Mouse (Mus musculus) embryo, embryonic 11.5 days (tissue): ENCODE measurements around the gene Il9r.

Experiments
- DNase-seq: peaks from one replicate; pipeline ENCODE4 v3.0.0-alpha.2; 2012; ENCODE audit warnings: low read depth, low spot score

Gene Il9r

GRCm38 (mm10) chr11:32200075-32200601, at the start of gene Il9r:
Gene Il9r (minus strand): TSS chr11:32200279.
- no peak for DNase-seq

- DNase-seq, result no peak
Observed at GRCm38 (mm10) chr11:32248350-32248749, 48.3 kb upstream of the Il9r start.

GRCm38 (mm10) chr11:32247068-32247467, 47.0 kb upstream of the Il9r start:
- no peak for DNase-seq

GRCm38 (mm10) chr11:32245614-32246013, 45.5 kb upstream of the Il9r start:
- DNase-seq, result no peak

GRCm38 (mm10) chr11:32244617-32245016, 44.5 kb upstream of the Il9r start:
- no peak for DNase-seq

- no peak for DNase-seq
Observed at GRCm38 (mm10) chr11:32244064-32244463, 44.0 kb upstream of the Il9r start.

- no peak for DNase-seq
Observed at GRCm38 (mm10) chr11:32243205-32243955, 43.3 kb upstream of the Il9r start.

GRCm38 (mm10) chr11:32242209-32242608, 42.1 kb upstream of the Il9r start:
- no peak for DNase-seq

GRCm38 (mm10) chr11:32241391-32241790, 41.3 kb upstream of the Il9r start:
- DNase-seq, result no peak

GRCm38 (mm10) chr11:32238093-32238860, 38.2 kb upstream of the Il9r start:
- no peak for DNase-seq

- DNase-seq, result no peak
Observed at GRCm38 (mm10) chr11:32237411-32237795, 37.3 kb upstream of the Il9r start.

GRCm38 (mm10) chr11:32236712-32237410, 36.8 kb upstream of the Il9r start:
- DNase-seq, result no peak

GRCm38 (mm10) chr11:32236132-32236531, 36.1 kb upstream of the Il9r start:
- DNase-seq, result no peak

- no peak for DNase-seq
Observed at GRCm38 (mm10) chr11:32235646-32236045, 35.6 kb upstream of the Il9r start.

- no peak for DNase-seq
Observed at GRCm38 (mm10) chr11:32234816-32235485, 34.9 kb upstream of the Il9r start.

- no peak for DNase-seq
Observed at GRCm38 (mm10) chr11:32233895-32234294, 33.8 kb upstream of the Il9r start.

- no peak for DNase-seq
Observed at GRCm38 (mm10) chr11:32232848-32233247, 32.8 kb upstream of the Il9r start.

GRCm38 (mm10) chr11:32231125-32231524, 31.0 kb upstream of the Il9r start:
- DNase-seq, result no peak

- DNase-seq, result no peak
Observed at GRCm38 (mm10) chr11:32230220-32230619, 30.1 kb upstream of the Il9r start.

- no peak for DNase-seq
Observed at GRCm38 (mm10) chr11:32228292-32228845, 28.3 kb upstream of the Il9r start.

- DNase-seq, result no peak
Observed at GRCm38 (mm10) chr11:32227555-32227954, 27.5 kb upstream of the Il9r start.
